Mouse (Mus musculus): ENCODE results near the gene Dok5. TPM values are rescaled to one million over a fixed set of nuclear protein-coding genes. Genes with fewer than 3 reads are reported as not detected.

The Dok5 gene
- not detected for total RNA-seq (2023)

GRCm38 (mm10) chr2:170731632-170732561 is at the start of gene Dok5:
Dok5 (plus strand) TSS chr2:170731807.

Other genes starting within 250 kb of the Dok5 start
- gene Pfdn4, start 235.4 kb upstream of the Dok5 start, total RNA-seq (2023), result 10 to 100 TPM; 15.1 to 15.3 TPM
- gene Cyp24a1, start 234.7 kb upstream of the Dok5 start, total RNA-seq (2023), result not detected
- not detected for gene 4930470P17Rik, start 129.8 kb upstream of the Dok5 start, total RNA-seq (2023)

Measured in neutrophil, adult 59 days (primary cell).